Mouse (Mus musculus) CH12F3 (cell line): ENCODE data around the gene Mlycd.
"Not testable (repeated sequence)": the region's sequence is repeated elsewhere in the genome, so short reads cannot be mapped to it uniquely, and the experiment has no call there.

Experiments used
- in situ Hi-C: fragments of 300-500 bp; cut with MboI; formaldehyde crosslinking; loops from 2 replicates; pipeline ENCODE4 v1.14.3; 2020; ENCODE audit warnings: low sequenced_read_pairs

The Mlycd gene

DNA sequence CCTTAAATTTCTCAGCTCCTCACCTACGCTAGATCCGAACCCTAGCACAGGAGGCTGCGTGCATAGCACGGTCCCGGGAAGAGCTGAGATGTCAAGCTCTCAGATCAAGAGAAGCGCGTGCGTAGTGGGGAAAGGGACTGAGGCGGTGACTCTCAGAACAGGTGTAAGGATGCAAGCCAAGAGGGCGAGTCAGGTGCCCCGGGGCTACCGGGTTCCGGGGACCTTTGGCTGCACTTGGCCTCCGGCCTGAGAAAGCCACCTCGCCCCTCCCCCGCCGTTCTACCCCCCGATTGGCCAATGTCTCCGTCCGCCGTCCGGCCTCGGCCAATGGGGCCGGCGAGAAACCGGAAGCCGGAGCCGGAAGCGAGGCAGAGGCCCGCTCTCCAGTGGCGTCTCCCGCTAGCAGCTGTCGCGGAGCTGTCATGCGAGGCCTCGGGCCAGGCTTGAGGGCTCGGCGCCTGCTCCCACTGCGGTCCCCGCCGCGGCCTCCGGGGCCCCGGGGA is at the start of gene Mlycd:
Gene Mlycd (plus strand): TSS at position 355 of the 503 bp plus-strand sequence.
- in situ Hi-C loops: no loop called here

DNA sequence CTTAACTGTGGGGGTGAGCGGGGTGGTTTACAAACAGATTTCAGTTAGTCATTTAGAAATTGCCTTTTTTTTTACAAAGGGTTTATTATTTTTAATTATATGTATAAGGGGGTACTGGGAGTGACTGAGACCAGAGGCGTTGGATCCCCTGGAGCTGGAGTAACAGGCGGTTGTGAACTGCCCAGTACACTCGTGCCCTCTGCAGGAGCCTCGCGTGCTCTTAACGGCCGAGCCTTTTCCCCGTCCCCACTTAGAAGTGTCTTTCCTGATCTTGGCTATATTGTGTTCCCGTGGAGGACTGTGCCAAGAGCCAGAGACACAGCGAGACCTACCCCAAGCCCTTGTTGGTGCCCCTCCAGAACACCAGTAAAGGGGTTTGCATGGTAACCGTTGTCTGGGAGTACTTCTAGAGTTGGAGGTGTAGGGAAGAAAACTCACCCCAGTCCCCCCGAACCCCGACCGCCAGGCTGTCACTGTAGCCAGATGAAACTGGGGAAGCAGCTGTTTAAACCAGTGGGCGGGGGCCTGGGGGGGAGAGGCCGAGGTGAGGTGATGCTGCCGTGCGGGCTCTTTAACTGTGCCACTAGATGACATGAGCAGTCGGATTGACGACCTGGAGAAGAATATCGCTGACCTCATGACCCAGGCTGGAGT is 49.5 kb upstream of the Mlycd start:
- in situ Hi-C loops: no loop called here

DNA sequence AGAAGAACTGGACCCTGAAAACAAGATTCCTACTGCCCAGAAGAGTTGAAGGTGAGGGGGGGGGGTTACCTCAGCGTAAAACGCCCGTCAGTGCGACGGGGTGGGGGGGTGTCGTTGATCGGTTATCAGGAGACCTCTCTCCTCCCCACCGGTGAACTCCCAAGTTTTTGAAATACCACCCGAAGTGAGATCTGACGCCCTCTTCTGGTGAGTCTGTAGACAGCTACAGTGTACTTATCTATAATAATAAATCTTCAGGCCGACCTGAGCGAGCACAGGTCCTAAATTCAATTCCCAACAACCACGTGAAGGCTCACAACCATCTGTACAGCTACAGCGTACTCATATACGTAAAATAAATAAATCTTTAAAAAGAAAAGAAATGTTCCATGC is 49.0 kb upstream of the Mlycd start:
- in situ Hi-C loops: no loop called here

DNA sequence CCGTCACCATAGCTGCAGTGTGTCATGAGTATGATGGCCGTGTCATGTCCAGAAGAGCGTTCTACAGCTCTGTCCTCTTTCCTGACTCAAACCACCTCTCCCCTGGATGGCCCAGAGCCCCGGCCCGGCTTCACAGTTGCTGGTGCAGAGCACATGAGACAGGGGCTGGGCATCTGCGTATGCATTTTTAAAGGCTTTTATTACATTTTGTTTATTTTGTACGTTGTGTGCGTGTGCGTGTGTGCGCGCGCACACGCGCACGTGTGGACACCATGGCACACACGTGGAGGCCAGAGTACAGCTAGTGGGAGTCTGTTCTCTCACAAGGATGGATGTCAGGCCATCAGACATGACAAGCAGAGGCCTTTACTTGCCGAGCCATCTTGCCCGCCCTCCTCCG is 43.0 kb upstream of the Mlycd start:
- in situ Hi-C loops: no loop called here

DNA sequence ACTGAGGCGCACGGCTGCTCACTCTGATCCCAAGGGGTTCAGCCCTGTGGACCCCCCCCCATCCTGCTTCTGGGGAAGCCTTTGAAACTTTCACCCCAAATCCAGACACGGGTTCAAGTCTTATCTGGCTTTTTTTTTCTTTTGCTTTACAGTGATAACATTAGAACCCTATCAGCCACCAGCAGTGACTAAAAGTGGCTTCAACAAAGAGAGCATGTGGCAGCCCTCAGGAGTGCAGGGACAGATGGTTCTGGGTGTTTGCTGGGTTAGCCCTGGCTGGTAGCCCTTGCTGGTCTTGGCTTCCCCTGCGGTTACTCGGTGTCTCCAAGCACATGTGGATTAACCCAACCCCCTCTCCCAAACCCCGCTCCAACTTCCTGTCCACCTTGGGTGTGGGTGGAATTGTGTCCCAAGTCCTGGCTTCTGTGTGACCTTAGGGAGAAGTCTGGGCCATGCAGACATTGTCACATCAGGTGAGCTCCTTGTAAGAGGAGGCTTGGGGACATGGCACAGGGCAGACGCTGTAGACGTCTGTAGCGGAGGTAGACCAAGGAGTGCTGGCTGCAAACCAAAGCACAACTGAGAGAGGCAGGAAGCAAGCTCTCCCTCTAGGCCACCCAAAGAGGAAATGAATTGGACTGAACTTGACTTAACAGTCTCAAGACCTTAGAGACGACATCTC is 41.6 kb upstream of the Mlycd start:
- in situ Hi-C loops: no loop called here

DNA sequence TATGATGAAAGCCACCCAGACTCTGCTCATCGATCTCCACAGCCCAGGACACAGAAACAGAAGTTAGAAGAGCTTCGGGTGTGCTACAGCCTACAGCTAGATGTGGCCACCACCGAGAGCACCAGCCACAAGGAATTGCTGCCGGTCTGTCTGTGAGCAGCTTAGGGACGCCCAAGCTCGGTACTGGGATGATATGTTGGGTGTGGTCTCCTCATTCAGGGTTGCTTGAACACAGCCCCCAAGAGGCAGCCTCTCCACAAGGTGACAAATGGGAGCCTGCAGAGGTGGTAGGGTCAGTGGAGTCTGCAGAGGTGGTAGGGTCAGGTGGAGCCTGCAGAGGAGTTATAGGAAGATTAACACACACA is 41.0 kb upstream of the Mlycd start:
- in situ Hi-C loops: no loop called here

DNA sequence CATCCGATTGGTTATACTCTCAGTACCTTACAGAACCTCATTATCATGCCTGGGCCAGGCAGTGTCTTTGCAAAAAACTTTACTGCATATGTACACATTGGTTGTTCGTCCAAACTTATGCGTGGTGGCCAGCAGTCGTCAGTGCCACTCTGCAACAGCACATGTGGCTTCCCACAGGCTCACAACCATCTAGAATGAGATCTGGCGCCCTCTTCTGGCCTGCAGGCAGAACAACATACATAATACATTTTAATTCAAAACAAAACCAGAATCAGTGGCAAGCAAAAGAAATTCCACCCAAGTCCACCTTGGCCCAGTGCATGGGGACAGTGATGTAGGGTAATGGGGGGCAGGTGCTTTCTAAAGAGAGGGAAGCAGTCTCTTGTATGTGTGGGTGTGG is 38.0 kb upstream of the Mlycd start:
- in situ Hi-C loops: not testable (repeated sequence)

DNA sequence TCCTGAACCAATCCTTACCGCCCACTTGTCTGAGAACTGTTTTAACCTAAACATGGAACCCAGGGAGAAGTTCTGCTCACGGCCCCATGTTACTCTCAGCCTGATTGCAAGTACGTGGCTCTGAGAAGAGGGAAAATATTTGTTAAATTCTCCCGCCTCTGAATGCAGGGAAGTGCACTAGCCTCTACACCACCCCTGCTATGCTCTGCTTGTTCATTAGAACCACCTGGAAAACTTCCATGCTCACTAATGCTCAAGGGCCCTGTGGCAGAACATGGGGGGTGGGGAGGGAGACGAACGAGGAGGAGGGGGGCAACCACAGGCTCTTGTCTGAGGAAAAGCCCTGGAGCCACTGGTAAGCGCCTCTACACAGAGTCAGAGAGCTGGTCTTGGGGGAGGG is 36.5 kb upstream of the Mlycd start:
- in situ Hi-C loops: no loop called here

DNA sequence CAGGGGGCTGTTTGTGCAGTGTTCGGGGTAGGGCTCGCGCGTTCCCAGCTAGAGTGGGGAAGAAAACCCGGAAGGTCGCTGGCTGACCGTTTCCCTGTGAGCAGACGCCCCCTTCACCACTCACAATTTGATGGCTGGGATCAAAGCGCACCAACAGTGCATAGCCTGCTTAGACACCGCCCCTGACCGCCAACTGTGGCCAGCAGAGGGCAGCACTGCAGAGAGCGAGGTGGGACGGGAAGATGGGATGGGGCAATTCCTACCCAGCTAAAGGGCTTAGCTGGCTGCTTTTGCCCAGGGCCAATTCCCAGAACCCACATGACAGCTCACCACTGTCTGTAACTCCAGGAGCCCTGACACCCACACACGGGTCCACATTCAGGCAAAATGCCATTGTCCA is 35.8 kb upstream of the Mlycd start:
- in situ Hi-C loops: no loop called here

DNA sequence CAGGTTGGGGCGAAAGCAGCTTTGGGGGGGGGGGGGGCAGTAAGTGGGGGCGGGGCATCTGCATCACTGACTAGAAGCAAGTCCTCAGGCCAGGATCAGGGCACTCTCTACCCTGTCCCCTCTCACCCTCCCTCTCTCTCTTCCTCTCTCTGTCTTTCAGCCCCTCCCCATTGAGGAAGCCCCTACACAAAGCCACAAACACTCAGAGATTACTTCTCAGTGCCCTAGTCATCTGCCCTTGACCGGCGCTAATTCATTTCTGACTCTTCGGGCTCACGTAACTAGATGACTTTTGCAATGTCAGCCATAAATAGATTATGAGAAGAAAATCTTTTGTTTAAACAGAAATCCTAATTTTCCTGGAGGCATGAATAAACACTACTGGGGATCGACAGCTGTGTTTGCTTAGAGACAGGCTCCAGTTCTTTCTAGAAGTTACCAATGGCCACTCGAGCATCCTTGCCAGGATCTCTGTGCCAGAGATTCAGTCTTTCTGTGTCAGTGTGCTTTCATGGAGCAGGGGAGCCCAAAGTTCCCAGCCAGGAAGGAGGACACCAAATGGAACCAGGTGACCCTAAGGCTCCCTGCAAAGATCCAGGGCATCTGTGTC is 33.9 kb upstream of the Mlycd start:
- in situ Hi-C loops: no loop called here

DNA sequence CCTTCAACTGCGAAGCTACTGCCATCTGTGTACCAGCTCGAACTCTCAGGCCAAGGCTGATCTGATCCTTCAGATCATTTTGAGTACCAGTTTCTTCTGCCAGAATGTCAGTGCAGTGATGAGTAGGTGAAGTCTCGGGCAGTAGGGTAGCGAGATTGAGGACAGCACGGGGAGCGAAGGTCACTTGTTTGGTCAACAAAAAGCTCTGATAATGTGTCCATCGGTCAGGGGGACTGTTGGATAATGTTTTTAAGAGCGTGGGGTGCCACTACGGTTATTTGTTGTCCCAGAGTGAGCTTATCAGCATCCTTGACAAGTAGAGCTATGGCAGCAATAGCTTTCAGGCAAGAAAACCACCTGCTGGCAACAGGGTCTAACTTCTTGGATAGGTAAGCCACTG is 20.0 kb upstream of the Mlycd start:
- in situ Hi-C loops: not testable (repeated sequence)

DNA sequence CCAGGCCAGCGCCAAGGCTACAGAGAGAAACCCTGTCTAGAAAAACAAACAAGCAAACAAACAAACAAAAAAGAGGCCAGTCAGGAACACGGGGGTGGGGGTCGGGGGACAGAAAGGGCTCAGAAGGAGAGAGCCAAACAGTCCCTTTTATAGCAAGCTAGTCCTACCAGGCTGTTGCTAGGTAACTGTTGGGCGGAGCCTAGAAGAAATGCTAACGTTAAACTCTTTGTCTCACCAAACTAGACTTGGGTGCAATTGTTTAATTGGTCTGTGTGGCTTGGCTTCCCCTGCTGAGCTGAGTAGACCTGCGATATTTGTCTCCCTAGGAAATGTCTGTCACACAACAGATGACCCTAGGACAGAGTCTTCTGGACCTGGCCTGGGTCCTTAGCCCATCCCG is 16.2 kb upstream of the Mlycd start:
- in situ Hi-C loops: no loop called here

DNA sequence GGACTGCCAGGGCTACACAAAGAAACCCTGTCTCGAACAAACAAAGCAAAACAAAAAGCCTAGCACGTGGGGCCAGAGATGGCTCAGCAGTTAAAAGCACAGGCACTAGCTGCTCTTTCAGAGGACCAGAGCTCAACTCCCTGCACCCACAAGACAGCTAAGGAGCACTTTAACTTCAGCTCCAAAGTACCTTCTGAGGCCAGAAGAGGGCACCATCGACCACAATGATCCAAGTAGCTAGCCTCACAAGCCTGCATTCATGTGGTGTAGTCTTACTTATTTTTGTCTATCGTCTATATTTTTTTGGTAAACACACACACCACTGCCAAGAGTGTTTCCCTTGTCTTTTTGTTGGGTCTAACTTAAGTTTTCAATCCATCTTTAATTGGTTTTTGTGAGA is 14.1 kb upstream of the Mlycd start:
- in situ Hi-C loops: no loop called here

DNA sequence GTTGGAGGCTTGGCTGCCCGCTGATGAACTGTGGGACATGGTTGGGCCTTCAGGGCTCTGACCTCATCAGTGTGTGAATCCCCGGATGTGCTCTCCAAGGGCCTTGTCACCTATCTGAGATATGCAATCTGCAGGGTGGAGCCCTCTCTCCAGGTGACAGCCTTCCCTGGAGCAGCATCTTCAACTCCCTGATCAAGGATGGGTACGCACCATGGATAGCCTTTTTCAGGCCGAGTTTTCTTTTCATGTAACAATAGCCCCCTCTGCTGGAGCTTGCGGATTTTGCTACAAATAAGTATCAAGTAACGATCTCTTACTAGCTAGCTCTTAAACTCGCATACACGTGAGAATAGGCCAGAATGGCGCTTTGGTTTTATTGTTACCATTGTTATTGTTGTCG is 10.2 kb upstream of the Mlycd start:
- in situ Hi-C loops: no loop called here

DNA sequence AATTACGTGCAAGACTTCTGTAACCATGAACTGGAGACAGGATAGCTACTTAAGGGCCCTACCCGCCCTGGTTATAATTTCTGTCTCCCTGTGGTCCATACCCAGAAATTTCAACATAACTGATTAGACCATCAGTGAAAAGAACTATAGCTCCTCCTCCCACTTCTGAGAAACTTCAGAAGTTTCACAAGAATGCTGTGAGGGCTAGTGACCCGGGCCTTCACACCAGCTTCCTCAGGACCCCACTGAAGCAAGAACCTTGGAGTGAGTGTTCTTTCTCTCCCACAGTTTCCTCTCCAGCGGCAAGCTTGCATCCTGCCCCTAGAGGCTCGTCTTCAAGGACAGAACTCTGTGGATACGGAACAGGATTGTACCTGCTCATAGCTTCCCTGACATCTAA is 8.8 kb upstream of the Mlycd start:
- in situ Hi-C loops: no loop called here

DNA sequence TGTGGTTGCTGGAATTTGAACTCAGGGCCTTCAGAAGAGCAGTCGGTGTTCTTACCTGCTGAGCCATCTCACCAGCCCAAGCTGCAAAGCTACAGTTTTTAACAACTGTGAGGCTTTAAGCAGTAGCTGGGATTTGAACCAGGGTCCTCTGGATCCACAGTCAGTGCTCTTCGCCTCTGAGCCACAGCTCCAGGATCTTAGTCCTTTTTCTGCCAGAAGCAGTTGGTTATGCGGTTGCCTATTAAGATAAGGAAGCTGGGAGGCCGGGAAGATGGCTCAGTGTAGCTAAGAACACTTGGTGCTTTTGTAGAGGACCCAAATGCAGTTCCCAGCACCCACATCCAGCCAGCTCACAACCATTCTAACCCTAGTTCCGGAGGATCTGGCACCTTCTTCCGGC is 7.7 kb upstream of the Mlycd start:
- in situ Hi-C loops: no loop called here

DNA sequence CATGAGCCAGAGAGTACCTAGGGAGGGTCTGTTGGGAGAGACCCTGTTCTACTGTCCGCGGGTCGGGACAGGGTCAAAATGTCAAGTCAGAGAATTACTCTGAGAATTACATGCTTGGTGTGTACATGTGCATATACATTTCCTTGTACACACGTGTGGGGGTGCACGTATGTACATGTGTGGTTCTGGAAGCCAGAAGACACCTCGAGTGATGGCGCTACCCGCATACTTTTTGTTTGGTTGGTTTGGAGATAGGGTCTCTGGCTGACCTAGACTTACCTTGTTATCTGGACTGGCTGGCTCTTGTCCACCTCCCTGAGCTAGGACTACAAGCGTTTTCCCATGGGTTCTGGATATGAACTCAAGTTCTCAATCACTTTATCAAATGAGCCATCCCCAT is 581 bp upstream of the Mlycd start:
- in situ Hi-C loops: no loop called here

DNA sequence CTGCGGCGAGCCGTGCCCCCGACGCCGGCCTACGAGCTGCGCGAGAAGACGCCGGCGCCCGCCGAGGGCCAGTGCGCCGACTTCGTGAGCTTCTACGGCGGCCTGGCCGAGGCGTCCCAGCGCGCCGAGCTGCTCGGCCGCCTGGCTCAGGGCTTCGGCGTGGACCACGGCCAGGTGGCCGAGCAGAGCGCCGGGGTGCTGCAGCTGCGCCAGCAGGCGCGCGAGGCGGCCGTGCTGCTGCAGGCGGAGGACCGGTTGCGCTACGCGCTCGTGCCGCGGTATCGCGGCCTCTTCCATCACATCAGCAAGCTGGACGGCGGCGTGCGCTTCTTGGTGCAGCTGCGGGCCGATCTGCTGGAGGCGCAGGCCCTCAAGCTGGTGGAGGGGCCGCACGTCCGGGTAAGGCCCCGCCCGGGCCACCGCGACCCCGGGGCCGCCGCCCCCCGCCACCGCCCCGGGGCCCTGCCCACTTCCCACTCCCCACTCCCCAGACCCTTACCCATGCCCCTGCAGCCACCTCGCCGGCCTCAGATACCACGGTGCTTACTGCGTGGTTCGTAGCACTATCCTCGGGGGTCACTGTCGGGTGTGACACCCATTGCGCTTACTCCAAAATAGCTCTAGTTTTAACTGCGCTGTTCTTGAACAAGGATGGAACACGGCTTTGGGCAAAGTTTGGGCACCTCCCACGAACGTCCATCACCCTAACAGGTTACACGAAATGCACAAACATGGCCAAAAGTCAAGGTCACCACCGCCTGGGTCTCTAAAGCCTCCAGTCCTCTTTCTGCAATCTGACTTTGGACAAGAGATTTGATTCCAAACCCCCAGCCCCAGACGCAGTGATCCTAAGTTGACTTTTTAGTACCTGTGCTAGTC is 633 bp downstream of the Mlycd start:
- in situ Hi-C loops: no loop called here

DNA sequence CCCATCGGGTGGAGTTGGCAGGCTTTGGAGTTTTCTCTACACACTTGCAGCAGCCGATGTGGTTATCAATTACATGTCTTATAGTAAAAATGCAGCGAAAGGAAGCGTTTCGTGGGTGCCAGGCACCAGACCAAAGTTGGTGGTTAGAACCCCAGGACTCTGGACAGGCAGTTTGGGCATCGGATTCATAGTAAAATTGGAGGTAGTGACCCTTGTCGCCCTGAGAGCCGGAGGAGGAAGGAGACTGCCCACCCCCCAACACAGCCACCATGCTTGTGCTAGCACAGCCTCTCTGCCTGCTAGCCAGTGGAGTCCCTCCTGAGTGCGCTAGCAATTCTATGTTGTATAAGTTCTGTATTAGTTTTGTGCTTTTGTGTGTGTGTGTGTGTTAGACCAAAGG is 3.9 kb downstream of the Mlycd start:
- in situ Hi-C loops: no loop called here

DNA sequence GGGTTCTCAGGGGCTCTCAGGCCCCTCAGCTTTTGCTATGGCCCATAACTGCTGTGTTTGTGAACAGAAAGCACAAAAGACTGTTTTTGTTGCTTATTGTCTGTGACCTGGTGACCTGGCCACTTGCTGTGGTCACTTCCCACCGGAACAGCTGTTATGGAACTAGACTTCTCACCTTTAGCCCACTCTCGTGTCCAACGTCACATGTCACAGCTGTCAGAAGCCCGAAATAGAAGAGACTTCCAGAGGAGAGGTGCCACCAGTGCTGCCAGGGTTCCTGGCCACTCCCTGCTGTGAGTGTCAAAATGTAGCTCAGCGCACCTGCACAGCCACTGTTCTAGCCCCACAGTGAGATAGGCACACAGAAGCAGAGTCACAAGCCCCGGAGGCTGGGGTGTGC is 4.6 kb downstream of the Mlycd start:
- in situ Hi-C loops: no loop called here

DNA sequence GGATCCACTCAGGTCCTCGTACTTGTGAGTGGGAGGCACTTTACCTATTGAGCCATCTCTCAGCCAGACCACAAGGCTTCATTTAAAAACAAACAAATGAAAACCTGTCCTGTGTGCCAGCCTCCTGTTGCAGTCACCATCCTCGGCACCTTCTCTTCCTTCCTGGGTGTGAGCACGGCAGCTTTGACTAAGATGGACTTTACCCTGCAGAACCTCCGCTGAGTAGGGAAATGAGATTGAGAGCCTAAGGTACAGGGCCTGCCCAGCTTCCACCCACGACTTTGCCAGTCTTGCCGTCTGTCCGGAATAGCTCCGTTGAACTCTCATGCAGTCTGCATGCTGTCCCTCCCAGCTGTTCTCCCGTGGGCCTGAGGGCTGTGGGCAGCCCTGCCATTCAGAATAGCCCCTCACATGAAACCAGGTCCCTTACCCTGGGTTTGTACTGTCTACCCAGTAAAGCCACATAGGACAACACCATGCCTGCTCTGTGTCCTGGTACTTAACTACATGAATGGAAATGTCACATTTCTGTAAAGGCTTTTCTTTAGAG is 5.5 kb downstream of the Mlycd start:
- in situ Hi-C loops: no loop called here
